Mouse (Mus musculus) stomach, embryonic 16.5 days (tissue): ENCODE results near the gene Gm26602. TPM values are rescaled to one million over a fixed set of nuclear protein-coding genes. Genes with fewer than 3 reads are reported as not detected.
A peak's percentile ranks its signal among the peaks of the same experiment; 100 is the strongest.

Experiments
- ATAC-seq: fragments of 200-750 bp; cut with Nextera tagmentation; 2 replicates; pipeline ENCODE4 v1.8.0; 2017; ENCODE audit warnings: moderate number of reproducible peaks, moderate TSS enrichment; ENCODE audit not compliant: insufficient read depth, low FRiP score
- H3K27ac ChIP-seq: fragments of 300-500 bp; sonication (generic); 2 replicates; pipeline ENCODE4 v1.5.1; 2014; ENCODE audit warnings: low read length
- H3K27me3 ChIP-seq: fragments of 300-500 bp; sonication (generic); 2 replicates; pipeline ENCODE4 v1.6.1; 2014; ENCODE audit warnings: low read length, control low read depth, mixed read lengths; ENCODE audit not compliant: control insufficient read depth, insufficient read depth
- H3K36me3 ChIP-seq: fragments of 300-500 bp; sonication (generic); 2 replicates; pipeline ENCODE4 v1.6.1; 2014; ENCODE audit warnings: low read length; ENCODE audit not compliant: control insufficient read depth, insufficient read depth
- H3K4me1 ChIP-seq: fragments of 300-500 bp; sonication (generic); 2 replicates; pipeline ENCODE4 v1.6.1; 2014; ENCODE audit warnings: low read length, control low read depth, mixed read lengths; ENCODE audit not compliant: control insufficient read depth, insufficient read depth
- H3K4me2 ChIP-seq: fragments of 300-500 bp; sonication (generic); 2 replicates; pipeline ENCODE4 v1.6.1; 2014; ENCODE audit warnings: low read depth, low read length, mixed read lengths
- H3K4me3 ChIP-seq: fragments of 300-500 bp; sonication (generic); replicated peaks from 2 replicates; pipeline ENCODE4 v1.5.1; 2014; ENCODE audit warnings: mild to moderate bottlenecking, low read length
- H3K9ac ChIP-seq: fragments of 300-500 bp; sonication (generic); 2 replicates; pipeline ENCODE4 v1.6.1; 2014; ENCODE audit warnings: low read length
- H3K9me3 ChIP-seq: fragments of 300-500 bp; sonication (generic); replicated peaks from 2 replicates; pipeline ENCODE4 v1.6.1; 2016; ENCODE audit warnings: low read length, control low read depth; ENCODE audit not compliant: control insufficient read depth
- WGBS: fragments of 180-500 bp; shearing (Covaris S2); extraction: QIAGEN DNeasy Blood & Tissue Kit; methylation state at CpG from one replicate; pipeline ENCODE4 v1.1.7; 2014; 5-methylcytosine and 5-hydroxymethylcytosine counted together
- polyA plus RNA-seq: library from polyadenylated mRNA; unstranded; fragments of >200 nt; fragmentation: Nextera tagmentation; extraction: Ambion mirVana; gene quantifications from 2 replicates; pipeline ENCODE4 v1.2.1, GENCODE M21; 2015

Gm26602 gene
- polyA plus RNA-seq, 1 experiment from 2014 or later: 4.1 TPM

DNA sequence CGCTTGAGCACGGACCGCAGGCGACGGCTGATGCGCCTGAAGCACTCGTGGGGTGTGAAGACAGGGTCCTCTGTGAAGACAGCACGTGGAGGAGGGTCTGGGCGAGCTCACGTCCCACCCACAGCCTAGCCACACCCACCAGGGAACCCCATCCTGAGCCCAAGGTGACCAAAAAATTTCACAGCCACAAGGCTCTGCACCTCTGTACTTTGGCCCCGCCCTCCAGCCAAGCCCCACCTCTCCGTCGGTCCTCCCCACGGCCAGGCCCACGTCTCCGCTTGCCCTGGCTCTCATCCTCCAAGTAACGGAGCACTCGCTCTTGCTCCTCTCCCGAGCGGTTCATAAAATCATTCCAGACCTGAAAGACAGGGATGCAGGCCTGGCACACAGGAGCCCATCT, 1.8 kb downstream of the Gm26602 start:
- WGBS: 65% methylated on average over 20 of the region's 20 CpGs
- ATAC-seq: no peak

GRCm38 (mm10) chr10:79914131-79914947, 3.7 kb downstream of the Gm26602 start:
- H3K4me3 ChIP-seq: no peak overlapping the region; the same call in 1 of the 2 replicates
- peak overlapping the region; percentile 63 for H3K9ac ChIP-seq
- H3K9me3 ChIP-seq: no peaks in the 10 kb centered on the region
- WGBS: 63% methylated on average over 11 of the region's 11 CpGs
- H3K27ac ChIP-seq: peak overlapping the region; percentile 88
- ATAC-seq: no peak
- 0 out of 2 replicates have a peak, but pooled peaks cover 8% of the 10 kb centered on the region for H3K36me3 ChIP-seq
- peak overlapping the region; percentile 93; the same call in 1 of the 2 replicates for H3K4me2 ChIP-seq
- peaks cover 17% of the 10 kb centered on the region for H3K27me3 ChIP-seq
- peaks cover 38% of the 10 kb centered on the region for H3K4me1 ChIP-seq

More for the DNA sequence above, 1.8 kb downstream of the Gm26602 start:
- no peak overlapping the region for H3K9ac ChIP-seq
- no peak overlapping the region for H3K4me2 ChIP-seq
- H3K27me3 ChIP-seq: no peaks in the 10 kb centered on the region
- H3K27ac ChIP-seq: no peak overlapping the region
- H3K4me1 ChIP-seq: peaks cover 30% of the 10 kb centered on the region
- no peak overlapping the region for H3K4me3 ChIP-seq
- H3K9me3 ChIP-seq: no peaks in the 10 kb centered on the region
- 0 out of 2 replicates have a peak, but pooled peaks cover 8% of the 10 kb centered on the region for H3K36me3 ChIP-seq

- Histone ChIP-seq H3K27me3 (peaks cover 24% of the 10 kb centered on the region), H3K9ac (peak overlapping the region; percentile 63), H3K4me1 (peaks cover 37% of the 10 kb centered on the region), H3K27ac (peak overlapping the region; percentile 88), H3K9me3 (no peaks in the 10 kb centered on the region), H3K4me2 (peak overlapping the region; percentile 93), H3K4me3 (peak overlapping the region; percentile 72), H3K36me3 (0 out of 2 replicates have a peak, but pooled peaks cover 4% of the 10 kb centered on the region)
- WGBS: 60% methylated on average over 6 of the region's 7 CpGs
- peak; percentile 19; the same call in 1 of the 2 replicates for ATAC-seq
Measured at GRCm38 (mm10) chr10:79914948-79915596, 4.4 kb downstream of the Gm26602 start.

- WGBS: 5% methylated on average over 8 of the region's 8 CpGs
- H3K4me3 ChIP-seq: peak overlapping the region; percentile 72
- 0 out of 2 replicates have a peak, but pooled peaks cover 4% of the 10 kb centered on the region for H3K36me3 ChIP-seq
- no peak for ATAC-seq
- peaks cover 34% of the 10 kb centered on the region for H3K27me3 ChIP-seq
- H3K9ac ChIP-seq: peak overlapping the region; percentile 91
- H3K4me2 ChIP-seq: peak overlapping the region; percentile 93
- no peaks in the 10 kb centered on the region for H3K9me3 ChIP-seq
- peak overlapping the region; percentile 76 for H3K27ac ChIP-seq
- H3K4me1 ChIP-seq: peaks cover 39% of the 10 kb centered on the region
Measured at GRCm38 (mm10) chr10:79916081-79916480, 5.4 kb downstream of the Gm26602 start.

DNA sequence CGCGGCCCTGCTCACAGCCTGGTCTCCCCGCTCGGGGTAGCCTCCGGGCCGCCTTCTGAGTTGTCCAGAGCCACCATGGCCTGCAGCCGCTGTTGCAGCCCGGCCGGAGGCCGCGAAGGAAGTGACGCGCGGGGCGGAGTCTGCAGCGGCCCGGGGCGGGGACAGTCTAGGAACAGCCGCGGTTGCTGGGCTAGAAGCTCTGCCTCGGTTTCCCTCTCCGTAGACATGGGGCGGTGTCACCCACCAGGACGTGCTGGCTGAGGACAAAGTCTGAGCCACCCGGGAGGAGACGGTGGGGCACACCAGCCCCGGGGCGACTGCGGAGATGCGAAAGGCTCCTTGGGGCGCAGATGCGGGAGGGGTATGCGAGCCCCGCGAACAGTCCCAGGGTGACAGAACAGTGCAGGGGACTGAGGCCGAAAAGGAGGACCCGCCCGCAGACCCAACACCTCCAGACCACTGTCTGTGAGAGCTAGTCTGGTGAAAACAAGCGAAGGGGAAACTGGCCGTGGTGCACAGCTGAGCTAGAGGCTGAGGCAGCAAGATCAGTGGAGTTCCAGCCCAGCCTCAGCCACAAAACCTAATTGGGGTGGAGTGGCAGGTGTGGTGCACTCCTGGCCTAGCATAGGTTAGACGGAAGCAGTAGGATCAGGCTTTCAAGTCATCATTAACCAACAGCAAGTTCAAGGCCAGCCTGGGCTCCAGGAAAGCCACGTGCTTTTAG, 6.3 kb downstream of the Gm26602 start, which contains the start of gene Kiss1r:
Kiss1r (plus strand) TSS at position 164 of the 724 bp plus-strand sequence.
- peak within 1 kb of the TSS; percentile 91 for H3K9ac ChIP-seq
- H3K4me2 ChIP-seq: peak within 1 kb of the TSS; percentile 93
- H3K4me1 ChIP-seq: peaks cover 48% of the 10 kb centered on the region
- WGBS: 2% methylated on average over 42 of the region's 42 CpGs
- peaks cover 43% of the 10 kb centered on the region for H3K27me3 ChIP-seq
- peak within 1 kb of the TSS; percentile 76 for H3K27ac ChIP-seq
- peak within 1 kb of the TSS; percentile 72 for H3K4me3 ChIP-seq
- no peaks in the 10 kb centered on the region for H3K9me3 ChIP-seq
- ATAC-seq: peak; percentile 84
- 0 out of 2 replicates have a peak, but pooled peaks cover under 1% of the 10 kb centered on the region for H3K36me3 ChIP-seq

DNA sequence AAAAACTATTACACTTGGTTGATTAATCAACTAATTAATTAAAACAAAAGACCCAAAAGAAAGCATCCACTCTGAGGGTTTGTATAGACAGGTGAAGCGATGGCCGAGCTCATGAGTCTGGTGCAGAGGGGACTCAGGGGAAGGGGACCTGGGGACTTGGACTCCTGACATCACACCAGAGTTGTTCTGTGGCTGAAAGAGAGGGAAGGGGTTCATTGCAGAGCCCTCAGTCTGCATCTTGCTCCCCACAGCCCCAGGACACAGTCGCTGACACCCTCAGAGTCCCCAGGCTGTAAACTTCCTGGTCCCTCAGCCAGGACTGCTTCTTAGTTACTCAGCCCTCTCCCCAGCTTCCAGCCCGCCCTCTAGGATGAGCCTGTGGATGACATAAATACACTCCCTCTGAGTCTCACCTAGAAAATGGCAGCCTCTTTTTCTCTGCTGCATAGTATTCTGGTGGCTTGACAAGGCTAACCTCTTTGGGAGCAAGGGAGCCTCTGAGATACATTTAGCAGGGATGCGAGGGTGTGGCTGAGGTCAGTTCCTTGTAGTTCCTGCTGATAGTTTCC, 7.0 kb downstream of the Gm26602 start:
- H3K9ac ChIP-seq: no peak overlapping the region
- H3K4me3 ChIP-seq: peak overlapping the region; percentile 72; the same call in 1 of the 2 replicates
- no peaks in the 10 kb centered on the region for H3K36me3 ChIP-seq
- H3K4me1 ChIP-seq: peaks cover 48% of the 10 kb centered on the region
- no peak for ATAC-seq
- H3K9me3 ChIP-seq: no peaks in the 10 kb centered on the region
- no peak overlapping the region for H3K27ac ChIP-seq
- H3K27me3 ChIP-seq: peaks cover 49% of the 10 kb centered on the region
- peak overlapping the region; percentile 93; the same call in 1 of the 2 replicates for H3K4me2 ChIP-seq
- 61% methylated on average over 5 of the region's 5 CpGs for WGBS

- no peak overlapping the region; the same call in 1 of the 2 replicates for H3K4me2 ChIP-seq
- H3K27me3 ChIP-seq: peaks cover 51% of the 10 kb centered on the region
- peak overlapping the region; percentile 8 for H3K9ac ChIP-seq
- H3K27ac ChIP-seq: no peak overlapping the region
- WGBS: 11% methylated on average over 35 of the region's 35 CpGs
- H3K9me3 ChIP-seq: no peaks in the 10 kb centered on the region
- no peak for ATAC-seq
- no peaks in the 10 kb centered on the region for H3K36me3 ChIP-seq
- peaks cover 48% of the 10 kb centered on the region for H3K4me1 ChIP-seq
- peak overlapping the region; percentile 5; the same call in 1 of the 2 replicates for H3K4me3 ChIP-seq
Measured at GRCm38 (mm10) chr10:79918231-79919078, 7.8 kb downstream of the Gm26602 start.
